Mouse (Mus musculus): ENCODE data around the gene Smc3. TPM values are rescaled to one million over a fixed set of nuclear protein-coding genes. Genes with fewer than 3 reads are reported as not detected.
"Not testable (repeated sequence)": the region's sequence is repeated elsewhere in the genome, so short reads cannot be mapped to it uniquely, and the experiment has no call there.

Gene Smc3
- polyA plus RNA-seq, 1 experiment from 2014 or later: 73.3 TPM

GRCm38 (mm10) chr19:53578597-53579252, 21.5 kb upstream of the Smc3 start:
- WGBS: 15% methylated on average over 8 of the region's 8 CpGs
- H3K4me1 ChIP-seq: no peaks in the 10 kb centered on the region
- peak; percentile 84 for ATAC-seq (replicated peaks)
- H3K4me3 ChIP-seq: no peak overlapping the region
- H3K9me3 ChIP-seq: no peaks in the 10 kb centered on the region
- H3K4me2 ChIP-seq (replicated peaks): no peak overlapping the region
- H3K36me3 ChIP-seq: no peaks in the 10 kb centered on the region
- H3K27me3 ChIP-seq: no peaks in the 10 kb centered on the region
- H3K27ac ChIP-seq (replicated peaks): no peak overlapping the region
- H3K9ac ChIP-seq (replicated peaks): no peak overlapping the region

- ATAC-seq (replicated peaks); H3K4me2 ChIP-seq (replicated peaks); H3K9ac ChIP-seq (replicated peaks); H3K4me1 ChIP-seq; H3K36me3 ChIP-seq; H3K4me3 ChIP-seq; H3K9me3 ChIP-seq; H3K27me3 ChIP-seq; H3K27ac ChIP-seq (replicated peaks): not testable (repeated sequence)
- WGBS: 91% methylated on average over 8 of the region's 8 CpGs
Observed at GRCm38 (mm10) chr19:53580271-53580670, 19.9 kb upstream of the Smc3 start.

- not testable (repeated sequence) for H3K27ac ChIP-seq (replicated peaks); H3K4me3 ChIP-seq; H3K9ac ChIP-seq (replicated peaks); H3K9me3 ChIP-seq; H3K27me3 ChIP-seq; H3K36me3 ChIP-seq; H3K4me1 ChIP-seq; ATAC-seq (replicated peaks); H3K4me2 ChIP-seq (replicated peaks)
- WGBS: 85% methylated on average over 3 of the region's 3 CpGs
Observed at GRCm38 (mm10) chr19:53587686-53588085, 12.5 kb upstream of the Smc3 start.

- 99% methylated on average over 7 of the region's 7 CpGs for WGBS
Observed at GRCm38 (mm10) chr19:53588968-53589367, 11.2 kb upstream of the Smc3 start, which contains the start of gene Nutf2-ps1. Gene Nutf2-ps1, minus strand, starts transcription at chr19:53589068.

GRCm38 (mm10) chr19:53596723-53597474, 3.3 kb upstream of the Smc3 start:
- Histone ChIP-seq H3K27me3 (no peaks in the 10 kb centered on the region), H3K4me1 (peaks cover 6% of the 10 kb centered on the region), H3K27ac (replicated peaks) (no peak overlapping the region), H3K9ac (replicated peaks) (no peak overlapping the region), H3K36me3 (no peaks in the 10 kb centered on the region), H3K4me2 (replicated peaks) (no peak overlapping the region), H3K9me3 (no peaks in the 10 kb centered on the region), H3K4me3 (no peak overlapping the region)
- WGBS: 56% methylated on average over 7 of the region's 7 CpGs
- ATAC-seq (replicated peaks): no peak

More at GRCm38 (mm10) chr19:53588968-53589367, 11.2 kb upstream of the Smc3 start, which contains the start of gene Nutf2-ps1:
- H3K9ac ChIP-seq (replicated peaks); H3K4me2 ChIP-seq (replicated peaks); H3K9me3 ChIP-seq; H3K4me1 ChIP-seq; H3K4me3 ChIP-seq; H3K27me3 ChIP-seq; H3K36me3 ChIP-seq; ATAC-seq (replicated peaks); H3K27ac ChIP-seq (replicated peaks): not testable (repeated sequence)

GRCm38 (mm10) chr19:53600549-53601362, 558 bp downstream of the Smc3 start:
- H3K27me3 ChIP-seq: no peaks in the 10 kb centered on the region
- peaks cover 6% of the 10 kb centered on the region; the same call in 1 of the 2 replicates for H3K36me3 ChIP-seq
- ATAC-seq (replicated peaks): peak; percentile 76
- peak overlapping the region; percentile 95 for H3K9ac ChIP-seq (replicated peaks)
- under 1% methylated on average over 75 of the region's 82 CpGs for WGBS
- H3K9me3 ChIP-seq: no peaks in the 10 kb centered on the region
- peak overlapping the region; percentile 94 for H3K4me3 ChIP-seq
- H3K4me2 ChIP-seq (replicated peaks): peak overlapping the region; percentile 90
- peaks cover 21% of the 10 kb centered on the region for H3K4me1 ChIP-seq
- H3K27ac ChIP-seq (replicated peaks): peak overlapping the region; percentile 99

GRCm38 (mm10) chr19:53601363-53601655, 1.1 kb downstream of the Smc3 start:
- H3K27ac ChIP-seq (replicated peaks): peak overlapping the region; percentile 99

GRCm38 (mm10) chr19:53608921-53609320, 8.7 kb downstream of the Smc3 start:
- no peak for ATAC-seq (replicated peaks)
- 42% methylated on average over 6 of the region's 6 CpGs for WGBS
- Histone ChIP-seq H3K27me3 (no peaks in the 10 kb centered on the region), H3K4me1 (peaks cover 9% of the 10 kb centered on the region), H3K27ac (replicated peaks) (no peak overlapping the region), H3K4me3 (no peak overlapping the region), H3K9ac (replicated peaks) (no peak overlapping the region), H3K4me2 (replicated peaks) (no peak overlapping the region), H3K9me3 (no peaks in the 10 kb centered on the region), H3K36me3 (peaks cover 8% of the 10 kb centered on the region)

More at GRCm38 (mm10) chr19:53601363-53601655, 1.1 kb downstream of the Smc3 start:
- Histone ChIP-seq H3K4me3 (peak overlapping the region; percentile 94), H3K9me3 (no peaks in the 10 kb centered on the region), H3K27me3 (no peaks in the 10 kb centered on the region), H3K4me1 (peaks cover 21% of the 10 kb centered on the region), H3K36me3 (peaks cover 6% of the 10 kb centered on the region; the same call in 1 of the 2 replicates), H3K4me2 (replicated peaks) (peak overlapping the region; percentile 90), H3K9ac (replicated peaks) (peak overlapping the region; percentile 95)
- no peak for ATAC-seq (replicated peaks)
- 7% methylated on average over 11 of the region's 11 CpGs for WGBS

- Histone ChIP-seq H3K27ac (replicated peaks) (no peak overlapping the region), H3K4me1 (no peaks in the 10 kb centered on the region), H3K36me3 (peaks cover 76% of the 10 kb centered on the region), H3K9ac (replicated peaks) (no peak overlapping the region), H3K4me3 (no peak overlapping the region), H3K4me2 (replicated peaks) (no peak overlapping the region), H3K9me3 (no peaks in the 10 kb centered on the region), H3K27me3 (no peaks in the 10 kb centered on the region)
- ATAC-seq (replicated peaks): no peak
- WGBS: 90% methylated on average over 13 of the region's 13 CpGs
Observed at GRCm38 (mm10) chr19:53621681-53622080, 21.5 kb downstream of the Smc3 start.

- WGBS: 89% methylated on average over 2 of the region's 2 CpGs
- ATAC-seq (replicated peaks): no peak
- H3K9me3 ChIP-seq: no peaks in the 10 kb centered on the region
Observed at GRCm38 (mm10) chr19:53638041-53638440, 37.8 kb downstream of the Smc3 start.

GRCm38 (mm10) chr19:53638727-53639126, 38.5 kb downstream of the Smc3 start:
- WGBS: 90% methylated on average over 8 of the region's 8 CpGs

More at GRCm38 (mm10) chr19:53638041-53638440, 37.8 kb downstream of the Smc3 start:
- H3K9ac ChIP-seq (replicated peaks): no peak overlapping the region
- no peaks in the 10 kb centered on the region for H3K27me3 ChIP-seq
- H3K36me3 ChIP-seq: peaks cover 77% of the 10 kb centered on the region
- H3K4me3 ChIP-seq: no peak overlapping the region
- no peak overlapping the region for H3K4me2 ChIP-seq (replicated peaks)
- no peak overlapping the region for H3K27ac ChIP-seq (replicated peaks)
- no peaks in the 10 kb centered on the region for H3K4me1 ChIP-seq

More at GRCm38 (mm10) chr19:53638727-53639126, 38.5 kb downstream of the Smc3 start:
- H3K4me3 ChIP-seq: no peak overlapping the region
- H3K4me1 ChIP-seq: no peaks in the 10 kb centered on the region
- ATAC-seq (replicated peaks): no peak
- no peak overlapping the region for H3K27ac ChIP-seq (replicated peaks)
- no peak overlapping the region for H3K9ac ChIP-seq (replicated peaks)
- no peaks in the 10 kb centered on the region for H3K9me3 ChIP-seq
- H3K4me2 ChIP-seq (replicated peaks): no peak overlapping the region
- peaks cover 78% of the 10 kb centered on the region for H3K36me3 ChIP-seq
- H3K27me3 ChIP-seq: no peaks in the 10 kb centered on the region
